Mouse (Mus musculus) layer of hippocampus, adult 18-20 months (tissue): ENCODE measurements at regions not wholly inside any gene's neighbourhood (a gene's known extent, or its start where the extent isn't known, plus 50 kb on each side); places are given as distances from the start of the nearest gene placed in this dataset.

ENCODE experiments used
- DNase-seq, 2 experiments: peaks; one replicate each; pipeline ENCODE4 v3.0.0; 2022; ENCODE audit warnings: low spot score in 2 of 2

DNA sequence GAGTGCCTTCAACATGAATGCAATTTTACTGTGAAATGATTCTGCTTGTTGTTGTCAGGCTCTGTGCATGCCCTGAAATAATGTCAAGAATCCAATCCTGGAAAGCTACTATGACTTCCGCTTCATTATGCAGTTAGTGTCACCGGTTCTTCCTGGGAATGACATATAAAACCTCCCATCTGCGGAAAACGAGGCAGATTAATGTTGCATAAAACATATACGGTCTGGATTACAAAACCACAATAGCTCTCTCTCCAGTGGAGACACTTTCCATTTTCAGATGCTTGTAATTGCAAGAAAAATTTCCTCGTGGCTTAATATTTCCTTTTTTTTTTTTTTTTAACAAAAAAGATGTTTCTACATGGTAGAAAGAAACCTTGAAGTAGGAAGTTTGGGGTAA lies 198.2 kb upstream of the Chl1 start:
- no peak for DNase-seq

DNA sequence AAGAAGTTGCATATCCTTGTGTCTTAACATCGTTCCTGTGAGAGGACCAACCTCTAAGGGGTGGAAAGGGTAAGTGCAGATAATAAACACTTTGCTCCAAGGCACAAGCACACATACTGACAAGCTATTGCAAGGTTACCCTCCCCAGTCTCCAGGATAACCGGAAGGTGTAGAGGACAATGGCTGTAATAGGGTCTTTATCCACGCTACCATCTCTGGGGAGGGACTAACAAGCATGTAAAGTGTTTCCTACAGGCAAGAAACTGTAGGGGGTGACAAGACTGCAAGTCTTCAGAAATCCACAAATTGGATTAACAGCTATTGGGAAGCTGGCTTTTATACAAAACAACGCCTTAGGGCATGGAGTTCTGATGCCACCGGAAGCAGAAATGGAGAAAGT lies 197.5 kb upstream of the Chl1 start:
- DNase-seq: no peak

GRCm38 (mm10) chr6:103318081-103318480 lies 192.3 kb upstream of the Chl1 start:
- no peak for DNase-seq

GRCm38 (mm10) chr6:103318677-103319359 lies 191.6 kb upstream of the Chl1 start:
- DNase-seq: no peak

DNA sequence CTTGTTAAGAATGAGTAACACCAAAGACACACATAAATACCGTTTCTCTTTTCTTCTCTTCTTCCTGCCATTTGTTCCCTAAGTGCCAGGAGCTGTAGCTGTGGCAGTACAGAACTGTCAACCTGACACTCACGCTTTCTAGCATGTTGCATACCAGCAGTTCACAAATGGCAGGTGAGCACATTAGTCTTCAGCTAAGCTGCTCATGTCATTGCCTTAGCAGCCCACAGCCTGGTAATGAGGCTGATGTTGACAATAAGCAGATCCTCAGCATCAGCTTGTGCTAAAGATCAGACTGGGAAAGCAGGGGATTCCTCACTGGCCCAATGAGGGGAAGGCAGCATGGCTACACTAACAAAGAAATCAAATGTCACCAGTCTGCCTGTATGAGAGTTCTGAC lies 190.4 kb upstream of the Chl1 start:
- DNase-seq: no peak

DNA sequence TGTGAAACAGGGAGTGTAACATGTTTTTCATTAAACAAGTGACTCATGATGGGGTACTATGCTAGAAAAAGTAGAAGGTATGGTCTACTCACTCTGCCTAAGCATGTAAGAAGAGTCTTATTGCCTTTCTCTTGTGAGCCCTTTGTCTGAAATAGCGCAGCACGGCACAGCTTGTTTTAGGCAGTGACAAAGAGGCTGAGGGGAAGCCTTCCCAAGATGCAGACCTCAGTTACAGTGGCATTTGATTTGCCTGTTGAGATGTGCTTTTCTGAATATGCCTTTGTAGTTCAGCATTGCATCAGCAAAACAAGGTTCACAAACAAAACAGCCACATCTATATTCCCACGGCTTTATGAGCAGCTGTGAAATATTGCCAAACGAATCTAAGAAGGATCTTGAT lies 189.8 kb upstream of the Chl1 start:
- DNase-seq: no peak

GRCm38 (mm10) chr6:103321058-103321457 lies 189.3 kb upstream of the Chl1 start:
- no peak for DNase-seq

GRCm38 (mm10) chr6:103322442-103322841 lies 187.9 kb upstream of the Chl1 start:
- DNase-seq: no peak

- no peak for DNase-seq
Observed at GRCm38 (mm10) chr6:103335683-103336082, 174.7 kb upstream of the Chl1 start.

DNA sequence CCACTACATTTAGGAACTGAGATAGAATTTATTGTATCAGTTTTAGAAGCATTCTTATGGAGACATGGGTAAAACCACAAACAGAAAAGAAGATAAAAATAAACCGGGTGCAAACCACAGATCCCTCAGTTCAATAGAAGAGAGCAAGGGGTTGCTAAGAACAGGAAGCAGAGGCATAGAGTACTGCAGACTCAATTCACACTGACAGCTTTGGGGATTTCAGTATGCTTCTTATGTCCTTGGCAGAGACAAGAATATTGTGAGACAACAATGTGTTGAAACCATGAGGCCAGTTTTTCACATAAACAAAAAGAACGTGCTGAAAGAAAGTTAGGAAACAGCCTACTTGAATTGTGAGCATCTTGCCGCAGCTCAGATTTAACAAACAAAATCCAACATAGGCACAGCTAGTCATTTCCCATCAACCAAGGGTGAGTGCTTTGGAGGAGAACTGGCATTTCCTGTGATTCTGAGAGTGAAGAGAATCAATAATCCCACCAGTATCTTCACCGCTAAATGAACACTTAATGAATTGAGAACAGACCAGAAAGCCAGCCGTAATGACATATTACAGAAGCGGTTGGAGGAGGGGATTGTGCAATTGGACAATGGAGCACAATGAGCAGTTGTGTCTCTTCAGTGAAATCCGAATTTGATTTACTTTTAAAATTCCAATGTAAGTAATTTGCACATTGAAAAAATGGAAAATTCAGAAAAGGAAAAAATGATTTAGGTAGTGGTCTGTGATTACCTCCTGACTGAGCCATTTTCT lies 170.2 kb upstream of the Chl1 start:
- no peak for DNase-seq

- no peak for DNase-seq
Observed at GRCm38 (mm10) chr6:103343515-103343914, 166.9 kb upstream of the Chl1 start.

DNA sequence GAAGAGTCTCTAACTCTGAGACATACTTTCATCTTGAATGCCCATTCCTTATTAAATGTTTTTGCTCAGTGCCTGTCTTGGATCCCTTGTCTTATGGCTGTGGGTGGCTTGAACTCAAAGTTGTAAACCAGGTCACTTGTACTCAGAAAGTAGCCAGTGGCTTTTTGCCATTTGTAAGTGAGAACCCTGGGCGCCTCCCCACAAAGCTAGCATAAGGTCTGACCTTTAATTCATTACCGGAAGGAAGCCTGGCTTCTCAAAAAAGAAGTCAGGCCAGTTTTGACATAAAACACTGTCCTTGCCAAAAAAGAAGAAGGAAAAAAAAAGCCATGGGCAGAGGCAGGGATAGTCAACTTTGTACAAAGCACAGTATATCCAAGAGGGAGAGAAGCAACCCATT lies 166.0 kb upstream of the Chl1 start:
- no peak for DNase-seq

DNA sequence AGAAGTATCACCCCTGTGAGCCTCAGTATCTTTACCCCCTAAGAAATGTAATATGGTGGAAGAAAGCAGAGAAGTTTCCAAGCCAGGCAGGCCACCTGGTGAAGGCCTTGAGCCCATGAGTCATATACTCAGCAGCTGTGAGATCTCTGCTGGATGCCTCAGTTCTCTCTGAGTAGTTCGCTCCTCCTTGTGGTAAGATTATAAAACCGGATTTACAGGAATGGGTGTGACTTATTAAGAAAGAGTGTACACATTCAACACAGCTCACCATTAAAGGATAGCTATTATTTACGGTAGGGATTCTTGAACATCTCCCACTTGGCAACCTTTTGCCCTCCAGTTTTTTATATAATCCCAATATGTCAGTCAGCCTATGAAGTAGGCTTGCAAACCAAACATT lies 165.2 kb upstream of the Chl1 start:
- no peak for DNase-seq

- peak; percentile 61 to 83 for DNase-seq
Observed at GRCm38 (mm10) chr6:103352405-103353124, 157.8 kb upstream of the Chl1 start.

DNA sequence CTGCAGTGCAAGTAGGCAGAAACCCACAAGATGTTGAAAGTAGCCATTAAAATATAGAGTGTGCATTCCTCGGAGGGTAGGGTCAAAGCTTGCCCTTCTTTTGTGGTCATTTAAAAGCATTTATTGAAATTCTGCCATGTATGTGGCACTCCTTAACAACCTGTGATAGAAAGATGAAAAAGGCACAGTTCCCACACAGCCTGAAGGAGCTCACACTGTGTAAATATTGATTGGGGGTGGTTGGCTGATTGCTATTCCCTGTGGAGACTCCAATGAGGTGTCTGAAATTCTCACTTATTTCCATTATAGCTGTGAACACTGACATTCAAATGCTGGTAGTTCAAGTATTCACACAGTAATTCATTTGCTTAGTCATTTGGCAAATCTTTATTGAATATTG lies 157.0 kb upstream of the Chl1 start:
- DNase-seq: no peak

DNA sequence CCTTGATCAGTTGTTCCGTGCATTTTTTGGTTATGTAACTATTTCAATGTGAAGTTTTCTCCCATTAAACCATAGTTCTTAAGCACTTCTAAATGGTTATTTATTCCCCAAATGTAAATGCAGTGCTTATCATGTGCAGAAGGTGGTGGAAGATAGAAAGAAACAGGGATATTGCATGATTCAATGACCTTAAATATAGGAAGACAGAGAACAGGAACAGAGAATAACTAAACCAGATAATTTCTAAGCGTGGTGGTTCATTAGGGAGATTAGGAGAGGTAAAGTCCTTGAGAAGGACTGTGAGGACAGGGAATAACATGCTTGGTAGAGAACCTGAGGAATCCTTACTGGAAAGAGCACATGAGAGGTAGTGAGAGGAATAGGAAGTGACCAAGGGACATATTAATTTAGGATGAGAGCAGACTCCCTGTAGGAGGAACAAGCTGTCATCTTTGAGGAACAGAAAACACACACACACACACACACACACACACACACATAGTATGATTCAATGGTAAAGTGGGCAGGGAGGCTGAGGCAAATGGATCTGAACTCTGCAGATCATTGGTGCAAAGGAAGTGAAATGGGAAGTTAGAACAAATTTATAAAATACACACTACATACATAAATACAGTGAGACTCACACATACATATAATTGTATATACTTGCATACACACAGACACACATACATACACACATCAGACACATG lies 143.4 kb upstream of the Chl1 start:
- no peak for DNase-seq

GRCm38 (mm10) chr6:103374956-103375355 lies 135.4 kb upstream of the Chl1 start:
- no peak for DNase-seq

- DNase-seq: no peak
Observed at GRCm38 (mm10) chr6:103377277-103377676, 133.1 kb upstream of the Chl1 start.

DNA sequence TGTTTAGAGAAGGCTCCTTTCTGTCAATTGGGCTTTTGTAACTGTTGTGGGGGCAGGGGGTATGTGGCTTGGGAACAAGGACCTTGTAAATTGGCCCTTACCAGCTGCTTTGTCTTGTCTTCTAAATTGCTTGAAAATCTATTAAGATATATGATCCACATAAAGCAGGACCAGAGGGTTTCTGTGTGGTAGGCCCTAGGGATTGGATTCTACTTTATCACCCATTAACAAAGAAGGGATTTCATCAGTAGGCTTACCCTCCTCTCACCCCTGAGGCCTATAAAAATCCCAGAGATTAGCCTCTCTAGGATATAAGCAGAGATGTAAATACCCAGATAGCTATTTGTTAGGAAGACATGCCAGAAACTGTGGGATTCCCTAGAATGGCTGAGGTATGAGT lies 132.3 kb upstream of the Chl1 start:
- DNase-seq: no peak

- no peak for DNase-seq
Observed at GRCm38 (mm10) chr6:103381030-103381429, 129.4 kb upstream of the Chl1 start.

DNA sequence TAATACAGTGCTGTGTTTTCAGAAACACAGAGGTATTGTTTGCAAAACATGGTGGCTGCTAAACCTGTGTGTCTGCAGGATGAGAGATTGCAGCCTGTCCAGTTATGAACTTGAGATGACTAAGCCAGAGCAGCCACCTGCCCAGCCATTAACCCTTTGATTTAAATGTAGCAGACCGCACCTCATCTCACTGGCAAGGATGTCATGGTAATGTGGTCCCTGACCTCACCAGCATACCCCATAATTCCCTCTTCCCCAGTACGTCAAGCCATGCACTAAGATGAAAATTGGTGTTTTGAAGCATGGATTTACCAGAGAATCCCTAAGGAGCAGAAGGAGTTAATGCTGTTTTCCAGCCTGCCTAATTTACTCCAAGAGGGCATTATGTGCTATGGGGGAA lies 128.5 kb upstream of the Chl1 start:
- DNase-seq: no peak

DNA sequence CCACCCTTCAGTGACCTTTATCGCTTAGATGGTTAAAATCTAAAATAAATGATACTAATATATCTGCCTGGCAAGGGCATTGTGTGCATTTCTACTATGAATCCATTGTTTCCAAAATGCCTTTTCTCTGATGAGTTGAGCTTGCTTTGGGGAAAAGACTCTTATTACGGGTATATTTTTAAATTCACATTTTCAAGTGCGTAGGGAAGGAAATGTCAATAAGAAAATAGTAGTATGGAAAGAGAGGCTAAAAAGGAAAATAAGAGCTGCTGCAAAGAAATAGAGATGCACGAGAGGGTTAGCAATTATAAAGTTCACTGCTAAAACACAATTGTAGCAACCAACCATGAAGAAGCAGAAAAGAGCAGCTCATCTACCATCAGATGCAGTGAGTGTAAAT lies 123.8 kb upstream of the Chl1 start:
- no peak for DNase-seq
